Mouse (Mus musculus): Measurements from ENCODE around the gene Vmn2r34.
"Not testable (repeated sequence)": the region's sequence is repeated elsewhere in the genome, so short reads cannot be mapped to it uniquely, and the experiment has no call there.

DNA sequence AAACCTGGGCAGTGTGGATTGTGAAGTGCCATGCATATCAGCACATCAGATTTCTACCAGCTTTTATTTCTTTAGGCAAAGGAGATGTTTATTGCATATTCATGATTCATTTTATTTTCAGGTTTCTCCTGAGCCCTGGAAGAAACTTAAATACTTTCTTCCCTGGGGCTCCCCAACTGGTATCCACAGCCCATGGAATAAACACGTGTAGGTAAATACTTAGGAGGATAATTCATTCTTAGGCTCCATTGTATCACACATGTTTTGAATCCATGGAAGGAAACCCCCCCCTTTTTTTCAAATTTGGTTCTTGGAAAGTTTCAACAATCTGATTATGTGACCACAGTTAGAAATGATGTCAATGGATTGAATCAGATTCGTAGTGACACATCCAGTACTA lies at the start of gene Vmn2r34:
- TF ChIP-seq CTCF, EP300 (IDR thresholded peaks at IDR 0.05): not testable (repeated sequence)
